Mouse (Mus musculus) testis, postnatal 10 days (tissue): Measurements from ENCODE around the gene Frmd4b.

ENCODE experiments used
- DNase-seq: peaks from one replicate; pipeline ENCODE4 v3.0.0; 2021; ENCODE audit warnings: low spot score

Frmd4b gene

GRCm38 (mm10) chr6:97519553-97519952 lies 97.8 kb downstream of the Frmd4b start:
- no peak for DNase-seq

GRCm38 (mm10) chr6:97518467-97518866 lies 98.9 kb downstream of the Frmd4b start:
- DNase-seq = no peak

GRCm38 (mm10) chr6:97517616-97518235 lies 99.6 kb downstream of the Frmd4b start:
- DNase-seq = no peak

- DNase-seq = no peak
Observed at GRCm38 (mm10) chr6:97516941-97517340, 100.4 kb downstream of the Frmd4b start.

GRCm38 (mm10) chr6:97510771-97511170 lies 106.6 kb downstream of the Frmd4b start:
- DNase-seq = no peak

GRCm38 (mm10) chr6:97509434-97509833 lies 107.9 kb downstream of the Frmd4b start:
- DNase-seq = no peak

GRCm38 (mm10) chr6:97508480-97508879 lies 108.9 kb downstream of the Frmd4b start:
- no peak for DNase-seq

GRCm38 (mm10) chr6:97507893-97508292 lies 109.4 kb downstream of the Frmd4b start:
- DNase-seq = no peak

GRCm38 (mm10) chr6:97506141-97506650 lies 111.1 kb downstream of the Frmd4b start:
- peak; percentile 66 for DNase-seq

GRCm38 (mm10) chr6:97504673-97505072 lies 112.7 kb downstream of the Frmd4b start:
- DNase-seq = no peak

- DNase-seq = no peak
Observed at GRCm38 (mm10) chr6:97501000-97501399, 116.3 kb downstream of the Frmd4b start.

- no peak for DNase-seq
Observed at GRCm38 (mm10) chr6:97500246-97500645, 117.1 kb downstream of the Frmd4b start.

- DNase-seq = no peak
Observed at GRCm38 (mm10) chr6:97496002-97496401, 121.3 kb downstream of the Frmd4b start.

- no peak for DNase-seq
Observed at GRCm38 (mm10) chr6:97491065-97491464, 126.3 kb downstream of the Frmd4b start.

GRCm38 (mm10) chr6:97488821-97489220 lies 128.5 kb downstream of the Frmd4b start:
- DNase-seq = peak; percentile 70

GRCm38 (mm10) chr6:97488280-97488679 lies 129.1 kb downstream of the Frmd4b start:
- DNase-seq = no peak

- DNase-seq = peak; percentile 83
Observed at GRCm38 (mm10) chr6:97487535-97488081, 129.7 kb downstream of the Frmd4b start.

GRCm38 (mm10) chr6:97486813-97487361 lies 130.5 kb downstream of the Frmd4b start:
- peak; percentile 52 for DNase-seq

- DNase-seq = peak; percentile 47
Observed at GRCm38 (mm10) chr6:97485886-97486386, 131.4 kb downstream of the Frmd4b start.

- DNase-seq = no peak
Observed at GRCm38 (mm10) chr6:97481912-97482311, 135.4 kb downstream of the Frmd4b start.

GRCm38 (mm10) chr6:97478981-97479860 lies 138.1 kb downstream of the Frmd4b start:
- DNase-seq = no peak

GRCm38 (mm10) chr6:97473672-97474071 lies 143.7 kb downstream of the Frmd4b start:
- DNase-seq = no peak
